Mouse (Mus musculus) ES-E14 (cell line): ENCODE measurements around the gene Sdf2l1. TPM values are rescaled to one million over a fixed set of nuclear protein-coding genes. Genes with fewer than 3 reads are reported as not detected.

Experiments
- DNase-seq: peaks from one replicate; pipeline ENCODE4 v3.0.0-alpha.2; 2013; ENCODE audit warnings: low read depth, low spot score
- H3K27ac ChIP-seq: 2 replicates; pipeline ENCODE4 v1.5.1; 2012; ENCODE audit warnings: low read depth, mild to moderate bottlenecking, low read length, moderate library complexity, mixed read lengths; ENCODE audit not compliant: poor library complexity, insufficient read depth, severe bottlenecking
- H3K36me3 ChIP-seq: 2 replicates; pipeline ENCODE4 v1.6.1; 2012; ENCODE audit warnings: mild to moderate bottlenecking, low read length, moderate library complexity, mixed read lengths; ENCODE audit not compliant: control insufficient read depth, poor library complexity, insufficient read depth, severe bottlenecking
- H3K4me1 ChIP-seq, 2 experiments: fragments of 150-350 bp in 1 of 2; sonication (generic) in 1 of 2; 2 replicates each; pipeline ENCODE4 v1.6.1; 2012; ENCODE audit warnings: low read length in 2 of 2, mild to moderate bottlenecking in 1 of 2, mixed read lengths in 1 of 2; ENCODE audit not compliant: control insufficient read depth in 2 of 2, insufficient read depth in 2 of 2, poor library complexity in 1 of 2
- H3K4me3 ChIP-seq, 2 experiments: fragments of 150-350 bp in 1 of 2; sonication (generic) in 1 of 2; 2 replicates each; pipeline ENCODE4 v1.5.1; 2012; ENCODE audit warnings: low read length in 2 of 2, low read depth in 1 of 2, mild to moderate bottlenecking in 1 of 2, mixed read lengths in 1 of 2; ENCODE audit not compliant: insufficient read depth in 1 of 2, poor library complexity in 1 of 2, severe bottlenecking in 1 of 2
- H3K9ac ChIP-seq: 2 replicates; pipeline ENCODE4 v1.6.1; 2012; ENCODE audit warnings: low read depth, mild to moderate bottlenecking, low read length, mixed read lengths; ENCODE audit not compliant: poor library complexity, insufficient read depth, severe bottlenecking
- H3K9me3 ChIP-seq: fragments of 150-350 bp; sonication (generic); 2 replicates; pipeline ENCODE4 v1.6.1; 2012; ENCODE audit warnings: low read depth, mild to moderate bottlenecking, low read length; ENCODE audit not compliant: control insufficient read depth, insufficient read depth
- CHD2 ChIP-seq: IDR thresholded peaks from 2 replicates; pipeline ENCODE4 v1.6.1; 2014; ENCODE audit warnings: mild to moderate bottlenecking, low read depth, low read length, inconsistent platforms
- HCFC1 ChIP-seq: IDR thresholded peaks from 2 replicates; pipeline ENCODE4 v1.6.1; 2012; ENCODE audit warnings: low read length, inconsistent platforms, borderline replicate concordance; ENCODE audit not compliant: insufficient read depth
- MAFK ChIP-seq: IDR thresholded peaks from 2 replicates; pipeline ENCODE4 v1.6.1; 2014; ENCODE audit warnings: mild to moderate bottlenecking, low read depth, low read length, inconsistent platforms; ENCODE audit not compliant: insufficient read depth
- ZC3H11A ChIP-seq: IDR thresholded peaks from 2 replicates; pipeline ENCODE4 v1.6.1; 2012; ENCODE audit warnings: low read depth, mild to moderate bottlenecking, inconsistent platforms, low read length, borderline replicate concordance
- ZNF384 ChIP-seq: IDR thresholded peaks from 2 replicates; pipeline ENCODE4 v1.6.1; 2012; ENCODE audit warnings: low read depth, low read length, inconsistent platforms
- in situ Hi-C, 2 experiments: fragments of 600-800 bp; cut with MboI; formaldehyde crosslinking; loops; one replicate each; pipeline ENCODE4 v1.15.1; 2025; ENCODE audit warnings: low sequenced_read_pairs in 2 of 2, inconsistent platforms in 1 of 2; ENCODE audit not compliant: unreplicated experiment in 2 of 2
- total RNA-seq: library from RNA; depleted of rRNA; stranded (reverse); fragments of 300-350 nt; gene quantifications from 2 replicates; pipeline ENCODE4 v1.2.3, GENCODE M21; 2012

The Sdf2l1 gene
- total RNA-seq, 1 experiment = 112 TPM

DNA sequence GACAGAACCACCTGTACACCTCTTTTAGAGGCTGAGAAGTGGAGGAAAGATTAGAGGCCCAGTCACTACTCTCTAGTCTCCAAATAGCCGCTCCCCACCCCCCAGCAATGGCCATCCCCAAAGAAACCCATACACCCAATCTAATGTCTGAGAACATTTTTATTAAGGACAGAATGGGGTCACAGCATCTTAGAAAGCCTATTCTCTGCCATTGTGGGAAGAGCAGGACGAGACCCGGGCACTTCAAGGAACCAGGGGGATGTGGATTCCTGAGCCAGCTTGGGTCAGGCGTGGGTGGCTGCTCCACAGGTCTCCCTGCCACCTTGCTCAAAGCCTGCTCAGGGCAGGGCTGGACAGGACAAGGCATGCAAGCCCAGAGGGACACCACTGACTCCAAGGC is 19.7 kb upstream of the Sdf2l1 start:
- Histone ChIP-seq H3K4me3 (no peak overlapping the region), H3K9me3 (no peaks in the 10 kb centered on the region), H3K4me1 (peaks cover 0 to 2% of the 10 kb centered on the region in 2 experiments; a peak in 1 of 4 replicates), H3K9ac (no peak overlapping the region), H3K27ac (no peak overlapping the region), H3K36me3 (peaks cover 20% of the 10 kb centered on the region)
- in situ Hi-C loops = no loop called here
- DNase-seq = no peak
- no peak for TF ChIP-seq ZNF384
- no peak for TF ChIP-seq MAFK
- TF ChIP-seq ZC3H11A = no peak
- no peak for TF ChIP-seq CHD2
- TF ChIP-seq HCFC1 = no peak

DNA sequence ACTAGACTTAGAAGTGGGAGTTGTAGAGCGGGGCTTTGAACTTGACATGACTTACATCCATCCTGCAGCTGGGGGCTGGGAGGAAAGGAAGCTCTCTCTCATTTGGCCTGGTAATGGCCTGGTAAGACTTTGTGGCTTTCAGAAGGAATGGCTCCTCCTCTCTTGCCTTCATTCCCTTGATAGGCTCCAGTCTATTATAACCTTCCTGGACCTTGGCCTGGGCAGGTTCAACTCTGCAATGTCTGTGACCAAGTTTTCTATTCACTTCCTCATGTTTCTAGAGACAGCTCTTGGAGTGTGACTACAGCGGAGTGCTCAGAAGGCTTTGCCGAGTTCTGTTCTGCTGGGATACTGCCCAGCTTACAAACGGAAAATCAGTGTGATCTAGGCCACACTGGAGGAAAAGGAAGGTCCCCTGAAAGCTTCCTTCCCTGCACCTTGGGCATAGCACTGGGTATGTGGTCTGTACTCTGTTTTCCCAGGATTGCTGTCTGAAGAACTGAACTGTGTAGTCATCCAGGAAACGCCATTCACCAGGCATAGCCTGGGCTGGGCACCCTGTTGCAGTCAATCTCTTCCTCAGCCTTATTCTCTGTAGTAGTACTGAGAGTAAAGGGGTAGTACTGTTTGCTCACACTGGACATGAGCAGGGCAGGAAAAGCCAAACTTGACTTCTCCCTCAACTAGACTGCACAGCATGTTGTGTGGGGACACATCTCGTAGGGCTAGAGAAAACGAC is 18.5 kb upstream of the Sdf2l1 start:
- no peak for DNase-seq
- no peak overlapping the region for H3K9ac ChIP-seq
- in situ Hi-C loops = no loop called here
- H3K36me3 ChIP-seq = peaks cover 14% of the 10 kb centered on the region
- no peak overlapping the region for H3K4me3 ChIP-seq
- H3K9me3 ChIP-seq = no peaks in the 10 kb centered on the region
- no peak overlapping the region for H3K27ac ChIP-seq
- TF ChIP-seq CHD2 (no peak), MAFK (no peak), HCFC1 (no peak), ZC3H11A (no peak), ZNF384 (no peak)
- H3K4me1 ChIP-seq = peaks cover 0 to 2% of the 10 kb centered on the region in 2 experiments; a peak in 1 of 4 replicates

DNA sequence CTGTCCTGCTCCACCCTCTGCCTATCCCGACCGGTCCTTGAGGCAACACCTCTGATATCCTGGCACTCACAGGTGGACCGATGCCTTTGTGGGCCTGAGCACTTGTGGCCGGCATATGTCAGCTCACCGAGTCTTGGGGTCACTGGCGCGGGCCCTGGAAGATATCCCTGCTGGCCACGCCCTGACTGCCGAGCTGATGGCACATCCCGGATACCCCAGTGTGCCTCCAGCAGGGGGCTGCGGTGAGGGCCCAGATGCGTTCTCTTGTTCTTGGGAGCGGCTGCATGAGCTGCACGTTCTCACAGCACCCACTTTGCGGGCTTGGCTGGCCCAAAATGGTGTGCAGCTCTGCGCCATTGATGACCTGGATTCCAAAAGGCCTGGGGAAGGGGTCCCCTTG is 15.9 kb upstream of the Sdf2l1 start:
- in situ Hi-C loops = no loop called here
- TF ChIP-seq MAFK (no peak), HCFC1 (no peak), ZC3H11A (no peak), ZNF384 (no peak; the same call in 1 of the 2 replicates), CHD2 (no peak)
- Histone ChIP-seq H3K27ac (no peak overlapping the region), H3K4me1 (peaks cover 0 to 2% of the 10 kb centered on the region in 2 experiments; a peak in 1 of 4 replicates), H3K36me3 (peaks cover 6% of the 10 kb centered on the region), H3K4me3 (peak overlapping the region; percentile 76 to 88), H3K9ac (peak overlapping the region; percentile 88), H3K9me3 (no peaks in the 10 kb centered on the region)
- DNase-seq = peak; percentile 46

DNA sequence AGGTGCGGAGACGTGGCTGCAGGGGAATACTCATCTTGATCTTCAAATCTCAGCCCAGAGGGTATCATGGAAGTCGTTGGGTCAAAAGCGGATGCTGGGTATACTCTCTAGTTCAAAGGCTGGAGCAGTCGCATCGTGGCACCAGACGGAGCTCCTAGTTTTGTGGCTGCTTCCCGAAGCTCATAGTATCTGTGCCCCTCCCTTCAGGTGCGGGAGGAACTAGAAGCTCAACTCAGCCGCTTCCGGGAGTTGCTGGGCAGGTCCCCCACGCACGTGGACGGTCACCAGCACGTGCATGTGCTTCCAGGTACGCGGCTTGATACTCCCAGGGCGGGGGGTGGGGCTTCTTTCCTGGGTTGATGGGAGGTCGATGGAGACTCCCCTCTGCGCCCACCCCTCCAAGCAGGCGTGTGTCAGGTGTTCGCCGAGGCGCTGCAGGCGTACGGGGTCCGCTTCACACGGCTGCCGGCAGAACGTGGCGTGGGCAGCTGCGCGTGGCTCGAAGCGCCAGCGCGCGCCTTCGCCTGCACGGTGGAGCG is 15.3 kb upstream of the Sdf2l1 start:
- H3K27ac ChIP-seq = no peak overlapping the region

More for the DNA sequence above, 15.3 kb upstream of the Sdf2l1 start:
- H3K9me3 ChIP-seq = no peaks in the 10 kb centered on the region
- TF ChIP-seq CHD2 (no peak), ZNF384 (no peak), ZC3H11A (no peak), MAFK (no peak), HCFC1 (no peak)
- peaks cover 0 to 2% of the 10 kb centered on the region in 2 experiments; a peak in 1 of 4 replicates for H3K4me1 ChIP-seq
- H3K36me3 ChIP-seq = 0 out of 2 replicates have a peak, but pooled peaks cover 3% of the 10 kb centered on the region
- in situ Hi-C loops = no loop called here
- peak overlapping the region; percentile 88 for H3K9ac ChIP-seq
- no peak for DNase-seq
- H3K4me3 ChIP-seq = peak overlapping the region; percentile 76 to 88
